Comparison of ENCODE assay signal across 7 mouse cellular contexts in genomic region chr12:87147395-87148089, GRCm38 (mm10). TPM values are rescaled to one million over a fixed set of nuclear protein-coding genes. Genes with fewer than 3 reads are reported as not detected.
DNase-seq lines count a peak whose midpoint lies in the region; ATAC-seq lines count a peak whose summit lies in the region.

Gene Pomt2, minus strand, starts transcription at chr12:87147968.

- H3K27ac ChIP-seq in embryonic facial prominence, embryonic 12.5 days: peak within 1 kb of the TSS; percentile 96
- peak within 1 kb of the TSS; percentile 93 for H3K27ac ChIP-seq in limb, embryonic 11.5 days (replicated peaks; ENCODE audit: low read depth, low read length)
- peak within 1 kb of the TSS; percentile 98 for H3K27ac ChIP-seq in midbrain, embryonic 14.5 days (replicated peaks; ENCODE audit: low read depth, low read length)

- DNase-seq in adrenal gland, postnatal 25 days: peak; percentile 88
- DNase-seq in heart, adult 11 months: peak; percentile 100
- peak; percentile 92 for DNase-seq in kidney, adult 18-20 months
- DNase-seq in limb, embryonic 11.5 days (ENCODE audit: low spot score): peak; percentile 92
- DNase-seq in midbrain, embryonic 14.5 days: peak; percentile 94
- DNase-seq in spleen, adult 18-20 months: peak; percentile 81 to 86

- H3K9ac ChIP-seq in embryonic facial prominence, embryonic 12.5 days: peak within 1 kb of the TSS; percentile 58
- peak within 1 kb of the TSS; percentile 75 for H3K9ac ChIP-seq in limb, embryonic 11.5 days (ENCODE audit: low read length)
- peak within 1 kb of the TSS; percentile 80 for H3K9ac ChIP-seq in midbrain, embryonic 14.5 days (replicated peaks; ENCODE audit: low read length)

- under 1% methylated on average over 61 of the region's 61 CpGs for WGBS in embryonic facial prominence, embryonic 12.5 days
- WGBS in limb, embryonic 11.5 days: under 1% methylated on average over 61 of the region's 61 CpGs
- under 1% methylated on average over 59 of the region's 61 CpGs for WGBS in midbrain, embryonic 14.5 days

- no peaks in the 10 kb centered on the region for H3K9me3 ChIP-seq in embryonic facial prominence, embryonic 12.5 days
- no peaks in the 10 kb centered on the region; the same call in 1 of the 2 replicates for H3K9me3 ChIP-seq in limb, embryonic 11.5 days (ENCODE audit: control insufficient read depth, low read length)
- H3K9me3 ChIP-seq in midbrain, embryonic 14.5 days (ENCODE audit: control insufficient read depth, low read length): 0 out of 2 replicates have a peak, but pooled peaks cover 1% of the 10 kb centered on the region

- 0 out of 2 replicates have a peak, but pooled peaks cover 7% of the 10 kb centered on the region for H3K36me3 ChIP-seq in embryonic facial prominence, embryonic 12.5 days
- H3K36me3 ChIP-seq in limb, embryonic 11.5 days (ENCODE audit: control insufficient read depth, insufficient read depth, low read length): peaks cover 4% of the 10 kb centered on the region; the same call in 1 of the 2 replicates
- no peaks in the 10 kb centered on the region for H3K36me3 ChIP-seq in midbrain, embryonic 14.5 days (ENCODE audit: control insufficient read depth, insufficient read depth, low read length)

- H3K4me1 ChIP-seq in embryonic facial prominence, embryonic 12.5 days: peaks cover 15% of the 10 kb centered on the region
- peaks cover 10% of the 10 kb centered on the region; the same call in 1 of the 2 replicates for H3K4me1 ChIP-seq in limb, embryonic 11.5 days (ENCODE audit: control insufficient read depth, insufficient read depth, low read length)
- peaks cover 11% of the 10 kb centered on the region; the same call in 1 of the 2 replicates for H3K4me1 ChIP-seq in midbrain, embryonic 14.5 days (ENCODE audit: control insufficient read depth, insufficient read depth, low read length)

- peak within 1 kb of the TSS; percentile 76 for H3K4me3 ChIP-seq in embryonic facial prominence, embryonic 12.5 days
- peak within 1 kb of the TSS; percentile 89 for H3K4me3 ChIP-seq in limb, embryonic 11.5 days (ENCODE audit: low read depth, low read length)
- H3K4me3 ChIP-seq in midbrain, embryonic 14.5 days (replicated peaks; ENCODE audit: low read depth, low read length): peak within 1 kb of the TSS; percentile 92

- no peaks in the 10 kb centered on the region for H3K27me3 ChIP-seq in embryonic facial prominence, embryonic 12.5 days
- no peaks in the 10 kb centered on the region for H3K27me3 ChIP-seq in limb, embryonic 11.5 days (ENCODE audit: control insufficient read depth, insufficient read depth, low read length)
- H3K27me3 ChIP-seq in midbrain, embryonic 14.5 days (ENCODE audit: control insufficient read depth, insufficient read depth, low read length): no peaks in the 10 kb centered on the region

- peak; percentile 97 for ATAC-seq in embryonic facial prominence, embryonic 12.5 days (ENCODE audit: insufficient number of reproducible peaks, insufficient read depth, low FRiP score, low TSS enrichment)
- peak; percentile 95 for ATAC-seq in limb, embryonic 11.5 days (ENCODE audit: insufficient number of reproducible peaks, low FRiP score, low TSS enrichment, low read depth)
- ATAC-seq in midbrain, embryonic 14.5 days (ENCODE audit: low FRiP score, low TSS enrichment): peak; percentile 95

- H3K4me2 ChIP-seq in embryonic facial prominence, embryonic 12.5 days (replicated peaks): peak within 1 kb of the TSS; percentile 66
- peak within 1 kb of the TSS; percentile 51 for H3K4me2 ChIP-seq in limb, embryonic 11.5 days (ENCODE audit: low read depth, severe bottlenecking)
- peak within 1 kb of the TSS; percentile 65 for H3K4me2 ChIP-seq in midbrain, embryonic 14.5 days (ENCODE audit: low read length)

RNA-seq across cellular contexts. Expression of gene Pomt2, which starts in this region (rescaled TPM):
- 13.7 and 17.7 TPM in 2 replicates for total RNA-seq in adrenal gland, postnatal 25 days (2021)
- polyA plus RNA-seq in embryonic facial prominence, embryonic 12.5 days (2016; fragmentation: Nextera tagmentation; extraction: Ambion mirVana): 15.4 and 17.3 TPM in 2 replicates
- polyA plus RNA-seq in limb, embryonic 11.5 days (2014; fragmentation: Nextera tagmentation; extraction: Ambion mirVana): 15.4 and 16.7 TPM in 2 replicates
- 12.2 and 16.6 TPM in 2 replicates for polyA plus RNA-seq in midbrain, embryonic 14.5 days (2014; fragmentation: Nextera tagmentation; extraction: Ambion mirVana)

Comparison
In these comparisons a context has a peak if more than half of its experiments do, and no peak if none do; other contexts are left out.
1. Peak in every context shown above with its lines: DNase-seq, ATAC-seq, H3K4me3 ChIP-seq and H3K27ac ChIP-seq.